Mouse (Mus musculus): Measurements from ENCODE around the gene Adamts14. TPM values are rescaled to one million over a fixed set of nuclear protein-coding genes. Genes with fewer than 3 reads are reported as not detected.

The Adamts14 gene
- total RNA-seq, 2 experiments from 2014 or later: 1.6 TPM; not detected in 1

GRCm38 (mm10) chr10:61158594-61158993 lies 114.6 kb downstream of the Adamts14 start:
- no peak for ATAC-seq (replicated peaks; ENCODE audit: low FRiP score, low TSS enrichment, poor library complexity, severe bottlenecking)

DNA sequence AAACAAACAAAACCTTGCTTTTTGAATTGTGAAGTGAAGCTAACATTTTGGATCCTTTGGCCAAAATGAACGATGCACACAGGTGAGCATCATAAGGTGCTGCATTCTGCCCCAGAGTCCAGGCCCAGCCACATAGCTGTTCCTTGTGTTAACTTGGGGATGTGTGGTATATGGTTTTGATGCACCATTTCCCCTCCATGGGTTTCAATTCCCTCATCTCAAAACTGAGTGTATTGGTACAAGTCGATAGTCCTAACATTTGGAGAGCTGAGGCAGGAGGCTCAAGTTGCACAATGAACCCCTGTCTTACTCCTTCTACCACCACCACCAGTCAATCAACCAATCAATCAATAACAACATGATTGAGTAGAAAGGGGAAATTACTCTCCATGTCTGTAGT lies 116.8 kb downstream of the Adamts14 start:
- ATAC-seq (replicated peaks; ENCODE audit: low FRiP score, low TSS enrichment, poor library complexity, severe bottlenecking): no peak

DNA sequence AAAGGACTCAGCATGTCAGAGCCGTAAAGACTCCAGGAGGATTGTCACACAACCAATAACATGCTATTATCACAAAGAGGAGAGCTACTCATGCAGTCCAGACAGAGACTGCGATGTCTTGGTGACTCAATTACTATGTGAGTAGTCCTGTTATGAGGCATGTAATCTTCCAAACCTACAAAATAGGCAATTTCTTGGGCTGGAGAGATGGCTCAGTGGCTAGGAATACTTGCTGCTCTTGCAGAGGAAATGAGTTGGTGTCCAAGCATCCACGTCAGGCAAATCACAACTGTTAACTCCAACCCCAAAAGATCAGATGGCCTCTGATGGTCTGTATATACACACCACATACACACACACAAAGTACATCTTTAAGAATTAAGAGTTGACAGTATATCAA lies 117.6 kb downstream of the Adamts14 start:
- ATAC-seq (replicated peaks; ENCODE audit: low FRiP score, low TSS enrichment, poor library complexity, severe bottlenecking): no peak

DNA sequence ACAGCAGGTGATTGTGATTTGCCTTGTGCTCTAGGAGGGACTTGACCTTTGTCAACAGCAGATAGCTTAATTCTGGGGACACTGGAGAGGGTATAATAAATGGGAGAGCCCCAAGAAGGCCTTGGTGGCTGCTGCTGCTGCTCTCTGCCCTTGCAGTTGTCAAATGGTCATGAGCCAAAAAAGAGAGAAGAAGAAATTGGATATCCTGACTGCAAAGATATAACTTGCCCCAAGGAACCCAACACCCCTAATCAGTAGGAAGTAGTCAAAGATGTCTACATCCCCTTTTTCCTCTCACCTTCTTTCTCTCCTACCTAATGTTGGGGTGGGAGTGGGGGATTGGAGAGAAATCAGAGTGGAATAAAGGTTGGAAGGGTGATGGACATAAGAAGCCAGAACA lies 121.1 kb downstream of the Adamts14 start:
- no peak for ATAC-seq (replicated peaks; ENCODE audit: low FRiP score, low TSS enrichment, poor library complexity, severe bottlenecking)

DNA sequence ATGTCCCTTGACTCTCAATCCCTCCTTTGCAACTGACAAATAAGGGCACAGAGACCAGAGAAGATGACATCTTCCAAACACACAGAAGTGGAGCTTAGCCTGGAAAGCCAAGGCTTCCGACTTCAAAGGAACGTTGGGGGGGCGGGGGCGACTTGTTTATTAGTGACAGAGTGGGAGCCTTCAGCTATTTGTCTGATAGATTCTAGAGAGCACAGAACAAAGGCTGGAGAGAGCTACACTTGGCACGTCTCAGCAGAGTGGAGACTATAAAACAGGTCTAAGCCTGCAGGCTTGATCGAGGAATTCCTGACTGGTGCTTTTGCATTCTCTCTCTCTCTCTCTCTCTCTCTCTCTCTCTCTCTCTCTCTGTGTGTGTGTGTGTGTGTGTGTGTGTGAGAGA lies 122.6 kb downstream of the Adamts14 start:
- ATAC-seq (replicated peaks; ENCODE audit: low FRiP score, low TSS enrichment, poor library complexity, severe bottlenecking): no peak

DNA sequence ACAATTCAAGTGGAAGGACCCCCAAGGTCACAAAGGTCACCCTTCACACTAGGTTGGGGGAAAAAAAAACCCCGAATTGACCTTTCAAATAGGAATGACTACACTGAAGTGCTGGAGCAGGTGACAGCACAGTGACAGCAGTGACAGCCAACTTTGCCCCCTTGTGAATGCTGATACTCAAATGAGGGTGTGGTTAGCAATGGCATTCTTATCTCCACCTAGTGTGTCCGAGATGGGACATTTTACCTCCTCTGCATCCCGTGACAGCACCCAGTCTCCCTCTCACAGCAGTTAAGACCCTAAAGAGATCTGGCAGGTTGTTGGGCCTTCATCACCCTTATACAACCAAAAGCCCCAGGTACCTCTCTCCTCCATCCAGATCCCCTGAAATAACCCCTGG lies 123.8 kb downstream of the Adamts14 start:
- ATAC-seq (replicated peaks; ENCODE audit: low FRiP score, low TSS enrichment, poor library complexity, severe bottlenecking): peak; percentile 40

GRCm38 (mm10) chr10:61147157-61148040 lies 125.8 kb downstream of the Adamts14 start, which contains the start of gene Sgpl1:
Sgpl1 (minus strand) TSS chr10:61147703.
- ATAC-seq (replicated peaks; ENCODE audit: low FRiP score, low TSS enrichment, poor library complexity, severe bottlenecking): peak; percentile 84

Other genes with a start within 250 kb of the Adamts14 start
- 6.0 and 9.8 TPM in 2 replicates for gene Pcbd1, start 184.1 kb downstream of the Adamts14 start, total RNA-seq (2014; fragmentation: Nextera tagmentation)
- gene Pcbd1, start 184.1 kb downstream of the Adamts14 start, total RNA-seq (2017): 1.9 TPM in 1 of 2 replicates, not detected in the other
- gene Sgpl1, start 125.7 kb downstream of the Adamts14 start, total RNA-seq (2014; fragmentation: Nextera tagmentation): 18.2 and 34.1 TPM in 2 replicates
- gene Sgpl1, start 125.7 kb downstream of the Adamts14 start, total RNA-seq (2017): 7.0 and 25.2 TPM in 2 replicates
- gene Tbata, start 101.5 kb downstream of the Adamts14 start, total RNA-seq (2014; fragmentation: Nextera tagmentation): not detected in 2 replicates
- not detected in 2 replicates for gene Tbata, start 101.5 kb downstream of the Adamts14 start, total RNA-seq (2017)
- gene Prf1, start 24.4 kb upstream of the Adamts14 start, total RNA-seq (2014; fragmentation: Nextera tagmentation): 0.42 TPM in 1 of 2 replicates, not detected in the other
- 2.2 TPM in 1 of 2 replicates, not detected in the other for gene Prf1, start 24.4 kb upstream of the Adamts14 start, total RNA-seq (2017)
- gene Pald1, start 110.1 kb upstream of the Adamts14 start, total RNA-seq (2014; fragmentation: Nextera tagmentation): not detected in 2 replicates
- not detected in 2 replicates for gene Pald1, start 110.1 kb upstream of the Adamts14 start, total RNA-seq (2017)
- gene Nodal, start 144.5 kb upstream of the Adamts14 start, total RNA-seq (2014; fragmentation: Nextera tagmentation): not detected in 2 replicates
- gene Nodal, start 144.5 kb upstream of the Adamts14 start, total RNA-seq (2017): not detected in 2 replicates
- 170 and 205 TPM in 2 replicates for gene Eif4ebp2, start 179.2 kb upstream of the Adamts14 start, total RNA-seq (2014; fragmentation: Nextera tagmentation)
- 11.5 and 16.3 TPM in 2 replicates for gene Eif4ebp2, start 179.2 kb upstream of the Adamts14 start, total RNA-seq (2017)
- gene Lrrc20, start 202.4 kb upstream of the Adamts14 start, total RNA-seq (2014; fragmentation: Nextera tagmentation): 14.3 and 19.5 TPM in 2 replicates
- gene Lrrc20, start 202.4 kb upstream of the Adamts14 start, total RNA-seq (2017): 8.0 and 10.9 TPM in 2 replicates

Measured in megakaryocyte-erythroid progenitor cell, adult 5-6 weeks (primary cell).